Comparison of ENCODE assay signal across 17 mouse cellular contexts in the genomic region with DNA sequence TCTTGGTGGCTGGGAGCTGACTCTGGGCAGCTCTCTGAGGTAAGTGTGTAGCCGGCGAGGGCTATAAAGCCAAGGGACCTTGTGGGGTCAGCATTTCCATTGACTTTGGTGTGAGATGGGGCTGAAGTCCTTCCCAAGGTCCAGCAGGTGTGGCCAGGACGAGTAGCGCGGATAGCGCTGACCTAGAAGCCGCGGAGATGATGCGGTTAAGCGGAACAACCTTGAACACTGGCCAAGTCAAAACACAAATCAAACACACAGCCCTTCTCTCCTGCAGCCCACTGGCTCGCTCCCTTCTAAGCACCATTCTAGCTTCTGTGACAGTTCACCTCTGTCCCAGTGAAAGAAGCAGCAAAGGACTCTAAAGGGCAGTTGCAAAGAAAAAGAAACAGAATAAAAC.
DNase-seq lines count a peak whose midpoint lies in the region; ATAC-seq lines count a peak whose summit lies in the region.
"Had no signal": no experiment of that assay in that cellular context is flagged by ENCODE, and none has a peak within 500 bp of the region (broad histone marks: within the 10 kb centered on the region; RNA-seq: fewer than 3 reads in every experiment).

No protein-coding gene starts in this region.

- H3K4me3 ChIP-seq in forebrain, embryonic 10.5 days: no peak overlapping the region
- H3K4me3 ChIP-seq in forebrain, embryonic 12.5 days (replicated peaks): no peak overlapping the region
- H3K4me3 ChIP-seq: intestine, embryonic 15.5 days; layer of hippocampus, adult 2 months; midbrain, embryonic 13.5 days had no signal

- no peak overlapping the region for H3K4me2 ChIP-seq in forebrain, embryonic 12.5 days
- H3K4me2 ChIP-seq: intestine, embryonic 15.5 days; midbrain, embryonic 13.5 days had no signal

- WGBS in forebrain, embryonic 10.5 days: 93% methylated on average over 11 of the region's 11 CpGs
- whole genome bisulfite sequencing in forebrain, embryonic 12.5 days: 93% methylated on average over 11 of the region's 11 CpGs

- DNase-seq in forebrain, embryonic 10.5 days (ENCODE audit: extremely low spot score, low spot score): no peak
- DNase-seq in kidney, postnatal 25 days: peak; percentile 16 to 37
- DNase-seq in kidney, adult 8-10 months: no peak
- peak; percentile 54 for DNase-seq in testis, postnatal 10 days (ENCODE audit: low spot score)
- no peak for DNase-seq in testis, postnatal 14 days (ENCODE audit: low spot score)
- no peak for DNase-seq in T-cell, adult 2 months (ENCODE audit: low spot score)
- DNase-seq: cerebellum, adult 9-11 months; embryo, embryonic 11 days; gastrocnemius, postnatal 14 days; lung, adult 2 months; lung, postnatal 4 days; spleen, adult 18-20 months; thymus, postnatal 25 days had no signal

- no peaks in the 10 kb centered on the region for H3K27me3 ChIP-seq in forebrain, embryonic 10.5 days (ENCODE audit: poor library complexity, severe bottlenecking)
- H3K27me3 ChIP-seq in forebrain, embryonic 12.5 days: no peaks in the 10 kb centered on the region
- H3K27me3 ChIP-seq: intestine, embryonic 15.5 days; midbrain, embryonic 13.5 days had no signal

- no peak overlapping the region for H3K9ac ChIP-seq in forebrain, embryonic 12.5 days
- H3K9ac ChIP-seq: intestine, embryonic 15.5 days; midbrain, embryonic 13.5 days had no signal

- H3K9me3 ChIP-seq in forebrain, embryonic 10.5 days: no peaks in the 10 kb centered on the region
- H3K9me3 ChIP-seq in forebrain, embryonic 12.5 days: no peaks in the 10 kb centered on the region
- H3K9me3 ChIP-seq: intestine, embryonic 15.5 days; midbrain, embryonic 13.5 days had no signal

- 0 out of 2 replicates have a peak overlapping the region, but pooled peaks have one; percentile 20 for H3K27ac ChIP-seq in forebrain, embryonic 10.5 days
- H3K27ac ChIP-seq in forebrain, embryonic 12.5 days: no peak overlapping the region
- H3K27ac ChIP-seq: intestine, embryonic 15.5 days had no signal

- no peaks in the 10 kb centered on the region for H3K36me3 ChIP-seq in forebrain, embryonic 10.5 days (replicated peaks)
- no peaks in the 10 kb centered on the region for H3K36me3 ChIP-seq in forebrain, embryonic 12.5 days (replicated peaks)
- H3K36me3 ChIP-seq: intestine, embryonic 15.5 days; midbrain, embryonic 13.5 days had no signal

- peaks cover 45% of the 10 kb centered on the region for H3K4me1 ChIP-seq in forebrain, embryonic 10.5 days
- H3K4me1 ChIP-seq in forebrain, embryonic 12.5 days: peaks cover 41% of the 10 kb centered on the region

- no peak for ATAC-seq in forebrain, embryonic 12.5 days (ENCODE audit: low FRiP score)
- ATAC-seq: intestine, embryonic 15.5 days; midbrain, embryonic 13.5 days had no signal

Comparison
In these comparisons a context has a peak if more than half of its experiments do, and no peak if none do; other contexts are left out.
1. DNase-seq: peak in kidney, postnatal 25 days (2 of 2) and testis, postnatal 10 days (single experiment); none in forebrain, embryonic 10.5 days (single experiment), kidney, adult 8-10 months (0 of 2), testis, postnatal 14 days (single experiment) and T-cell, adult 2 months (single experiment).